25 mouse cellular contexts compared by ENCODE assay signal in genomic region chr3:137227122-137227838, GRCm38 (mm10).
"Had no signal": no experiment of that assay in that cellular context is flagged by ENCODE, and none has a peak within 500 bp of the region (broad histone marks: within the 10 kb centered on the region; RNA-seq: fewer than 3 reads in every experiment).

No protein-coding gene starts in this region.

- H3K27ac ChIP-seq: gastrocnemius, adult 2 months; heart, embryonic 10.5 days; hindbrain, embryonic 10.5 days; hindbrain, embryonic 12.5 days; hindbrain, embryonic 14.5 days; intestine, embryonic 15.5 days; kidney, embryonic 15.5 days; layer of hippocampus, adult 2 months; left cerebral cortex, adult 2 months; limb, embryonic 10.5 days; limb, embryonic 12.5 days had no signal

- H3K27me3 ChIP-seq: heart, embryonic 12.5 days; hindbrain, embryonic 12.5 days; intestine, embryonic 15.5 days; kidney, embryonic 15.5 days; limb, embryonic 12.5 days had no signal

- H3K4me3 ChIP-seq: gastrocnemius, adult 2 months; heart, embryonic 10.5 days; heart, embryonic 12.5 days; hindbrain, embryonic 10.5 days; hindbrain, embryonic 12.5 days; intestine, embryonic 15.5 days; kidney, embryonic 15.5 days; layer of hippocampus, adult 2 months; left cerebral cortex, adult 2 months; limb, embryonic 10.5 days; limb, embryonic 12.5 days had no signal

- ATAC-seq: forebrain, embryonic 16.5 days; hindbrain, embryonic 16.5 days; inflammation-experienced regulatory T-cells, adult 6 months; intestine, embryonic 15.5 days; intestine, postnatal 0 days had no signal

- H3K4me1 ChIP-seq: heart, embryonic 10.5 days; heart, embryonic 12.5 days; hindbrain, embryonic 10.5 days; hindbrain, embryonic 12.5 days; intestine, embryonic 15.5 days; kidney, embryonic 15.5 days; limb, embryonic 10.5 days; limb, embryonic 12.5 days had no signal

- H3K9ac ChIP-seq: heart, embryonic 12.5 days; hindbrain, embryonic 12.5 days; hindbrain, embryonic 14.5 days; intestine, embryonic 15.5 days; kidney, embryonic 15.5 days; limb, embryonic 12.5 days had no signal

- H3K9me3 ChIP-seq: heart, embryonic 10.5 days; heart, embryonic 12.5 days; hindbrain, embryonic 10.5 days; hindbrain, embryonic 12.5 days; intestine, embryonic 15.5 days; kidney, embryonic 15.5 days; limb, embryonic 10.5 days; limb, embryonic 12.5 days had no signal

- H3K4me2 ChIP-seq: heart, embryonic 12.5 days; hindbrain, embryonic 12.5 days; hindbrain, embryonic 14.5 days; intestine, embryonic 15.5 days; kidney, embryonic 15.5 days; limb, embryonic 12.5 days had no signal

- DNase-seq: gastrocnemius, adult 2 months; gastrocnemius, postnatal 10 days; gastrocnemius, postnatal 25 days; heart, adult 18-20 months; heart, postnatal 10 days; heart, postnatal 4 days; kidney, adult 8-10 months; kidney, postnatal 10 days; kidney, postnatal 25 days; kidney, postnatal 4 days had no signal

- H3K36me3 ChIP-seq: heart, embryonic 10.5 days; heart, embryonic 12.5 days; hindbrain, embryonic 10.5 days; hindbrain, embryonic 12.5 days; intestine, embryonic 15.5 days; kidney, embryonic 15.5 days; limb, embryonic 10.5 days; limb, embryonic 12.5 days had no signal
